Mouse (Mus musculus) liver, postnatal 0 days (tissue): ENCODE results near the gene Slc43a2.

Experiments used
- CTCF ChIP-seq: sonication (generic); IDR thresholded peaks from 2 replicates; pipeline ENCODE4 v1.5.1; 2016; ENCODE audit warnings: antibody characterized with exemption, low read depth
- EP300 ChIP-seq: IDR thresholded peaks from 2 replicates; pipeline ENCODE4 v1.6.1; 2016; ENCODE audit warnings: antibody characterized with exemption, low read depth, mild to moderate bottlenecking

- no peak for TF ChIP-seq EP300
- TF ChIP-seq CTCF, result no peak
Observed at GRCm38 (mm10) chr11:75560530-75561409, 29.3 kb downstream of the Slc43a2 start.
